Mouse (Mus musculus): ENCODE measurements around the gene Yipf3. TPM values are rescaled to one million over a fixed set of nuclear protein-coding genes. Genes with fewer than 3 reads are reported as not detected.

Yipf3 gene
- polyA plus RNA-seq, 1 experiment from 2014 or later = 83.1 TPM

GRCm38 (mm10) chr17:46273803-46274236 lies 25.9 kb downstream of the Yipf3 start:
- no peak overlapping the region for H3K4me2 ChIP-seq
- no peak for ATAC-seq (ENCODE audit: low read depth)
- H3K9ac ChIP-seq = no peak overlapping the region

GRCm38 (mm10) chr17:46274465-46274864 lies 26.6 kb downstream of the Yipf3 start:
- H3K9me3 ChIP-seq = no peaks in the 10 kb centered on the region
- 83% methylated on average over 6 of the region's 6 CpGs for WGBS
- H3K4me2 ChIP-seq = no peak overlapping the region
- peaks cover 25% of the 10 kb centered on the region for H3K36me3 ChIP-seq
- 0 out of 2 replicates have a peak overlapping the region, but pooled peaks have one; percentile 4 for H3K9ac ChIP-seq
- no peak overlapping the region for H3K27ac ChIP-seq (replicated peaks)
- ATAC-seq (ENCODE audit: low read depth) = no peak
- no peaks in the 10 kb centered on the region for H3K27me3 ChIP-seq
- H3K4me1 ChIP-seq (replicated peaks) = no peaks in the 10 kb centered on the region
- no peak overlapping the region for H3K4me3 ChIP-seq

More at GRCm38 (mm10) chr17:46273803-46274236, 25.9 kb downstream of the Yipf3 start:
- H3K4me3 ChIP-seq = no peak overlapping the region
- H3K27me3 ChIP-seq = no peaks in the 10 kb centered on the region
- H3K36me3 ChIP-seq = peaks cover 22% of the 10 kb centered on the region
- H3K27ac ChIP-seq (replicated peaks) = no peak overlapping the region
- no peaks in the 10 kb centered on the region for H3K9me3 ChIP-seq
- no peaks in the 10 kb centered on the region for H3K4me1 ChIP-seq (replicated peaks)
- 75% methylated on average over 1 of the region's 1 CpGs for WGBS

- no peaks in the 10 kb centered on the region for H3K4me1 ChIP-seq (replicated peaks)
- no peak for ATAC-seq (ENCODE audit: low read depth)
- H3K9me3 ChIP-seq = no peaks in the 10 kb centered on the region
- peaks cover 22% of the 10 kb centered on the region for H3K36me3 ChIP-seq
- H3K9ac ChIP-seq = no peak overlapping the region
- 91% methylated on average over 6 of the region's 6 CpGs for WGBS
- H3K27me3 ChIP-seq = no peaks in the 10 kb centered on the region
- H3K27ac ChIP-seq (replicated peaks) = no peak overlapping the region
- H3K4me2 ChIP-seq = no peak overlapping the region
- H3K4me3 ChIP-seq = no peak overlapping the region
Observed at GRCm38 (mm10) chr17:46275034-46275433, 27.2 kb downstream of the Yipf3 start.

- WGBS = 96% methylated on average over 10 of the region's 10 CpGs
- Histone ChIP-seq H3K27me3 (no peaks in the 10 kb centered on the region), H3K27ac (replicated peaks) (no peak overlapping the region), H3K4me2 (no peak overlapping the region), H3K9me3 (no peaks in the 10 kb centered on the region), H3K36me3 (peaks cover 17% of the 10 kb centered on the region), H3K9ac (no peak overlapping the region), H3K4me1 (replicated peaks) (no peaks in the 10 kb centered on the region), H3K4me3 (no peak overlapping the region)
- ATAC-seq (ENCODE audit: low read depth) = no peak
Observed at GRCm38 (mm10) chr17:46275506-46275905, 27.6 kb downstream of the Yipf3 start.

- peaks cover 17% of the 10 kb centered on the region for H3K36me3 ChIP-seq
- no peak overlapping the region for H3K9ac ChIP-seq
- H3K4me3 ChIP-seq = no peak overlapping the region
- H3K27me3 ChIP-seq = no peaks in the 10 kb centered on the region
- no peak overlapping the region for H3K4me2 ChIP-seq
- no peak for ATAC-seq (ENCODE audit: low read depth)
- no peaks in the 10 kb centered on the region for H3K9me3 ChIP-seq
- H3K27ac ChIP-seq (replicated peaks) = no peak overlapping the region
- peaks cover 19% of the 10 kb centered on the region for H3K4me1 ChIP-seq (replicated peaks)
- 81% methylated on average over 4 of the region's 4 CpGs for WGBS
Observed at GRCm38 (mm10) chr17:46277586-46277985, 29.7 kb downstream of the Yipf3 start.

- ATAC-seq (ENCODE audit: low read depth) = no peak
- H3K36me3 ChIP-seq = peaks cover 17% of the 10 kb centered on the region
- WGBS = 92% methylated on average over 12 of the region's 12 CpGs
Observed at GRCm38 (mm10) chr17:46278011-46278765, 30.3 kb downstream of the Yipf3 start.

GRCm38 (mm10) chr17:46282483-46283123 lies 34.7 kb downstream of the Yipf3 start, which contains the start of gene Tjap1:
TSS of gene Tjap1 (minus strand) at chr17:46283026.
- Histone ChIP-seq H3K9ac (peak within 1 kb of the TSS; percentile 81), H3K27me3 (no peaks in the 10 kb centered on the region), H3K4me3 (peak within 1 kb of the TSS; percentile 65), H3K27ac (replicated peaks) (peak within 1 kb of the TSS; percentile 78), H3K9me3 (no peaks in the 10 kb centered on the region), H3K4me2 (peak within 1 kb of the TSS; percentile 96), H3K4me1 (replicated peaks) (peaks cover 30% of the 10 kb centered on the region), H3K36me3 (peaks cover 17% of the 10 kb centered on the region)
- peak; percentile 97 for ATAC-seq (ENCODE audit: low read depth)
- under 1% methylated on average over 37 of the region's 37 CpGs for WGBS

More at GRCm38 (mm10) chr17:46278011-46278765, 30.3 kb downstream of the Yipf3 start:
- Histone ChIP-seq H3K9ac (no peak overlapping the region), H3K27me3 (no peaks in the 10 kb centered on the region), H3K27ac (replicated peaks) (no peak overlapping the region), H3K9me3 (no peaks in the 10 kb centered on the region), H3K4me2 (no peak overlapping the region), H3K4me3 (no peak overlapping the region), H3K4me1 (replicated peaks) (peaks cover 21% of the 10 kb centered on the region)

GRCm38 (mm10) chr17:46283140-46283539 lies 35.3 kb downstream of the Yipf3 start:
- Histone ChIP-seq H3K4me2 (peak overlapping the region; percentile 96), H3K4me1 (replicated peaks) (peaks cover 34% of the 10 kb centered on the region), H3K4me3 (peak overlapping the region; percentile 65), H3K9me3 (no peaks in the 10 kb centered on the region), H3K27me3 (no peaks in the 10 kb centered on the region), H3K9ac (0 out of 2 replicates have a peak overlapping the region, but pooled peaks have one; percentile 10), H3K27ac (replicated peaks) (peak overlapping the region; percentile 78), H3K36me3 (peaks cover 14% of the 10 kb centered on the region)
- 23% methylated on average over 9 of the region's 9 CpGs for WGBS
- ATAC-seq (ENCODE audit: low read depth) = peak; percentile 65

GRCm38 (mm10) chr17:46283911-46284310 lies 36.0 kb downstream of the Yipf3 start:
- H3K27ac ChIP-seq (replicated peaks) = no peak overlapping the region
- ATAC-seq (ENCODE audit: low read depth) = no peak
- H3K4me2 ChIP-seq = no peak overlapping the region
- H3K4me3 ChIP-seq = no peak overlapping the region
- no peak overlapping the region for H3K9ac ChIP-seq
- peaks cover 34% of the 10 kb centered on the region for H3K4me1 ChIP-seq (replicated peaks)
- peaks cover 10% of the 10 kb centered on the region for H3K36me3 ChIP-seq
- H3K9me3 ChIP-seq = no peaks in the 10 kb centered on the region
- H3K27me3 ChIP-seq = no peaks in the 10 kb centered on the region
- WGBS = 84% methylated on average over 8 of the region's 8 CpGs

GRCm38 (mm10) chr17:46284653-46285052 lies 36.8 kb downstream of the Yipf3 start:
- no peak overlapping the region for H3K4me3 ChIP-seq
- H3K27ac ChIP-seq (replicated peaks) = no peak overlapping the region
- H3K9me3 ChIP-seq = no peaks in the 10 kb centered on the region
- no peaks in the 10 kb centered on the region for H3K27me3 ChIP-seq
- no peak overlapping the region for H3K4me2 ChIP-seq
- 34% methylated on average over 7 of the region's 7 CpGs for WGBS
- no peak for ATAC-seq (ENCODE audit: low read depth)
- H3K36me3 ChIP-seq = peaks cover 3% of the 10 kb centered on the region
- peaks cover 34% of the 10 kb centered on the region for H3K4me1 ChIP-seq (replicated peaks)
- no peak overlapping the region for H3K9ac ChIP-seq

- H3K4me2 ChIP-seq = no peak overlapping the region
- no peaks in the 10 kb centered on the region for H3K27me3 ChIP-seq
- ATAC-seq (ENCODE audit: low read depth) = no peak
- H3K4me1 ChIP-seq (replicated peaks) = peaks cover 34% of the 10 kb centered on the region
- H3K4me3 ChIP-seq = no peak overlapping the region
- no peak overlapping the region for H3K27ac ChIP-seq (replicated peaks)
- no peak overlapping the region for H3K9ac ChIP-seq
- H3K9me3 ChIP-seq = no peaks in the 10 kb centered on the region
- 75% methylated on average over 6 of the region's 6 CpGs for WGBS
- H3K36me3 ChIP-seq = peaks cover 2% of the 10 kb centered on the region; the same call in 1 of the 2 replicates
Observed at GRCm38 (mm10) chr17:46285407-46285806, 37.5 kb downstream of the Yipf3 start.

GRCm38 (mm10) chr17:46287678-46288095 lies 39.8 kb downstream of the Yipf3 start:
- H3K4me2 ChIP-seq = no peak overlapping the region
- 0 out of 2 replicates have a peak overlapping the region, but pooled peaks have one; percentile 5 for H3K27ac ChIP-seq (replicated peaks)
- H3K4me3 ChIP-seq = no peak overlapping the region
- peaks cover 15% of the 10 kb centered on the region for H3K4me1 ChIP-seq (replicated peaks)
- no peaks in the 10 kb centered on the region for H3K36me3 ChIP-seq
- 66% methylated on average over 11 of the region's 11 CpGs for WGBS
- no peak overlapping the region for H3K9ac ChIP-seq
- H3K27me3 ChIP-seq = peaks cover 8% of the 10 kb centered on the region
- H3K9me3 ChIP-seq = no peaks in the 10 kb centered on the region
- ATAC-seq (ENCODE audit: low read depth) = no peak

All from neural tube, embryonic 13.5 days (tissue).